Mouse (Mus musculus) adrenal gland, postnatal 4 days (tissue): ENCODE results near the gene Dgkd. TPM values are rescaled to one million over a fixed set of nuclear protein-coding genes. Genes with fewer than 3 reads are reported as not detected.
A peak's percentile ranks its signal among the peaks of the same experiment; 100 is the strongest.

Source experiments
- DNase-seq, 2 experiments: peaks; one replicate each; pipeline ENCODE4 v3.0.0; 2021 to 2022; ENCODE audit warnings: low spot score in 2 of 2, mixed read lengths in 2 of 2
- total RNA-seq, 2 experiments: library from RNA; stranded (reverse); gene quantifications; 2 replicates each; pipeline ENCODE4 v1.2.3; 2021

Dgkd gene
- total RNA-seq, 2 experiments from 2014 or later, result 63.1 to 64.2 TPM

GRCm38 (mm10) chr1:87924888-87925287 lies 71.8 kb downstream of the Dgkd start:
- DNase-seq, result no peak

- DNase-seq, result peak in 1 of 2 experiments; percentile 21
Measured at GRCm38 (mm10) chr1:87929730-87930129, 76.6 kb downstream of the Dgkd start.

DNA sequence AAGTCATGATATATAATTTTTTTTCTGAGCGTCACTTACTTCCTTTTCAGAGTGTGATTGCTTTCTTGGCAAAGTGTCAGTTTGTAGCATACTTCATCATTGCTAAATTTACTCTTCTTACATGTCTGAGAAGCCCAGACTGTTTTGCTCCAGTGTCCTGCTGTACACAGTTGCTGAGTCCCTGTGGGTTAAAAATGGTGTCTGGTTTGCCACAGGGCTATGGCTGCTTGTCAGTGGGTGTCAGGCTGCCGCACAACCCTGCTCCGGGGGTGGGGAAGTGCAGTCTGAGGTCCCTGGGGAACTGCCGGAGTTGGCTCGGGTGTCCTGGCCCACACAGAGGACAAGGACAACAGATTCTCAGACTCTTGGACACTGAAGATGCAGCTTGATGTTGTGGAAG lies 80.0 kb downstream of the Dgkd start:
- no peak for DNase-seq

DNA sequence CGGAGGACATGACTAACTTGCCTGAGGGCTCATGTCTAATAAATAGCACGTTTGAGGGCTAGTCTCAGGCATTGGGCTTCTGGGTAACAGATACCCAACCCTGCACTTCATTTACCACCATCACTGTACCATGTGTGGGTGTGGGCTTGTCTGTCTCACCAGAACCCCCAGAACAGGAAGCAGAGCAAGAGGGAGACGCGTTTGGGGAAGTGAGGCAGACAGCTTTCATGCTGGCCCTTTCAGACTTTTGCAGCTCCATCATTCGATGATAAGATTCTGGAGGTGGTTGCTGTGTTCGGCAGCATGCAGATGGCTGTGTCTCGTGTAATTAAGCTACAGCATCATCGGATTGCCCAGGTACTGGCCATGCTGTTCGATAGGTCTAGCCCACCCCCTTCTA lies 82.0 kb downstream of the Dgkd start:
- DNase-seq, result no peak

- no peak for DNase-seq
Measured at GRCm38 (mm10) chr1:87935546-87935945, 82.5 kb downstream of the Dgkd start.

- DNase-seq, result no peak
Measured at GRCm38 (mm10) chr1:87936075-87936474, 83.0 kb downstream of the Dgkd start.

DNA sequence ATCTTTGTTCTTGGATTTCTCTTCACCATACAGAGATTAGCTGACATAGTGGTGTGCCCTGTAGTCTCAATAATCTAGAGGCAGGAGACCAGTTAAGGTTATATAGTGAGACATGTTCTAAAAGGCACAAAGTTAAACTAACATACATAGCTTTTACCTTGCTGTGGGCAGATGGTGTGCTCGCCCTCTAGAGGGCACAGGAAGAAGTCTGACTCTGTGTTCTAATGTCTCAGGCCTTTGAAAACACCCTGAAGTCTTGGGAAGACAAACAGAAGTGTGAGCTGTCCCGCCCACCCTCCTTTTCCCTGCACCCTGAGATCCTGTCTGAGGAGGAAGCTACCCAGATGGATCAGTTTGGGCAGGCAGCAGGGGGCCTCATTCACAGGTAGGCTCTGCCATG lies 83.4 kb downstream of the Dgkd start:
- DNase-seq, result no peak

- DNase-seq, result no peak
Measured at GRCm38 (mm10) chr1:87941765-87942164, 88.7 kb downstream of the Dgkd start.

DNA sequence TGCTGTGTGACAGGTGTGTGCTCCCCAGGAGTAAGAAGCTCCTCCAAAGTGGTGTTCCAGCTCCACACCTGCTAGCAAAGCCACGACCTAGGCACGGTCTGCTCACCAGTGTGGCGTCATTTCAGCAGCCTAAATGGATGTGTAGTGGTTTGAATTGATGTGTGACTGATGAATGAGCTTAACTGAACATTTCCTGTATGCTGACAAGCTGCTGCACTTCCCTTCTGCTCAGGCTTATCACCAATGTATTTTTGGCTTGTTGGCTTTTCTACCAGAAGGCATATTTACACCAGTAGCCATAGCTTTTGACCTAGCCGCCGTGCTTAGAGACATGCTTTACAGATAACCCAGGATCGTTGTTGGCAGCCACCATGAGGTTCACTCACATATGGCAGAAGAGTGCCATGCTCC lies 94.6 kb downstream of the Dgkd start:
- DNase-seq, result no peak

DNA sequence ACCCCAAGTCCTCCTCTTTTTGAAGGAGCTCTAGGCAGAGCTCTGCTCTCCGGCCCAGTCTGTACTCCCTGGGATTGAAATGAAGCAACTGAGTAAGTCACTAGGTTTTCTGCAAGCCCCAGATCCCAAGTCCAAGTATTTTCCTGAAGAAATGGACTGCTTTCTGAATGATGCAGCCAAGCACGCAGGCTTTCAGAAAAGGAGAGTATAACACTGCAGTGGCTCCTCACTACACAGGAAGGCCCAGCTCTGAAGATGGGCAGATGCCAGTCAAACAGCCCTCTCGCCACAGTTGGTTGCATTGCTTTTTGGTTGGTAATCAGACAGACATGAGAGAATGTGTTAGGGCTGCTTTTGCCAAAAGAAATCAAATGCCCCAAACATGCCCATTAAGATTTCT lies 98.6 kb downstream of the Dgkd start:
- no peak for DNase-seq

- no peak for DNase-seq
Measured at GRCm38 (mm10) chr1:87953073-87953472, 100.0 kb downstream of the Dgkd start.

DNA sequence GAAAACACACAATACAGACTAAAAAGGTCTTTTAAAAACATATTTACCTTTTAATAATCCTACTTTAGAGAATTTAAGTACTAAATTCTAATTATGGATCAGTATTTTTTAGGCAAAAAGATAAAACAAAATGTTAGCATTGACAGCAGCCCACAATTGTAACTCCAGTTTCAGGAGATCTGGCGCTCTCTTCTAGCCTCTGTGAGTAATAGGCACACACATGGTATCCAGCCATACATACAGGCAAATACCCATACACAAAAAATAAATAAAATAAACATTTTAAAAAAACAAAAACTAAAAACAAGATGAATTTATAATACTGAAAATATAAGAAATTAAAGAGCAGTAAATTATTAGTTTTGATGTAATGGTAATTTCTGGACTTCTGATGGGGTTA lies 105.8 kb downstream of the Dgkd start:
- no peak for DNase-seq

GRCm38 (mm10) chr1:87959532-87959931 lies 106.4 kb downstream of the Dgkd start:
- DNase-seq, result no peak

DNA sequence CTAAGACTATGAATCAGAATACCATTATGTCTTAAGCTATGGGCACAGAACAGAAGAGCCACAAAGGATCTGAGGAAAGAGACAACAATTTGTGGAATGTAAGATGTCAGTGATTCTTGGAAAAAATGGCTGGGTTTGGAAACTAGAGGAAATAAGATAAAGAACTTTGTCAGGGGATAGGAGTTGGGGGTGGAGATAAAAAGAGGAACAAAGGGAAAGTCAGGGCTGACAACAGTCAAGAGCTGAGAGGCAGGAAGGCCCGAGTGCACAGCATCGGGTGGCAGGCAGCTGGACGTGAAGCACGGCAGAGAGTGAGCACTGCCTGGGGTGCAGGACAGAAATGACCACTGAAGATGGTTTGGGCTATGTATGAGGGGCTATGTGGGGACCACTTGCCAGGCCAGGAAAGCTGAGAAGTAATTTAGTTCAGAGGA lies 106.9 kb downstream of the Dgkd start:
- no peak for DNase-seq

- DNase-seq, result no peak
Measured at GRCm38 (mm10) chr1:87960752-87961151, 107.7 kb downstream of the Dgkd start.

- no peak for DNase-seq
Measured at GRCm38 (mm10) chr1:87961459-87962167, 108.5 kb downstream of the Dgkd start.

DNA sequence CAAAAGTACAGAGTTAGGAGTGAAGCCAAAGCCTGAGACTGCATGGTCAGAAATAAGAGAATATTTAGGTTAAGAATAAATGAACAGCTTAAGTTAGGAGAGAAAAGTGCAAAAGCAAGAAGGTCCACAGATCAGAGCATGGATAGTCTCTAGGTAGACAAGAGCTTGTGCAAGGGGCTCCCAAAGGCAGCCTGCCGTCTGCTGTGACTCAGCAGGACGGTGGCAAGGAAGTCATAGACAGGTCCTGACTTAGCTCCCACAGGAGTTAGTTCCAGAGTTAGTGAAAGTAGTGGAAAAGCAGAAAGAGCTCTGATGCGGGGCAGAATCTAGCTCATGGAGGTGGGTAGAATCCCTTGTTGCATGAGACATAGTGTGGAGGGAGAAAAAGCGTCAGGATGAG lies 117.3 kb downstream of the Dgkd start:
- no peak for DNase-seq

DNA sequence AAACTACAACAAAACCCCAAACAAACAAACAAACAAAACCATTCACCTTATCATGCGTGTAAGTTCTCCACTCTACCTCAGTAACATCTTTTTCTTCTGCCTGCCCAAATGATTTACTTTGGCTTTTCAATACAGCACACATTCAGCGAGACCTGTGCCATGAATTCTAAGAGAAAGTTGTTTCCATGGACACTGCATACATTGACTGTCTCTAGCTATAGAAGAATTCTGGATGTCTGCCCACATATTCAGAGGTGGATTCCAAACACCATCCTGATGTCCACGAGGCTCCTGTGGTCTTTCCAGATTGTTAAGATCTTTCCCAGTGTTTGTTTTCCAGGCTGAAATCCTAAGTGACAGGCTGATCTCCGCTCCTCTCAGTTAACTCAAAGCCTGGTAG lies 129.2 kb downstream of the Dgkd start:
- no peak for DNase-seq

DNA sequence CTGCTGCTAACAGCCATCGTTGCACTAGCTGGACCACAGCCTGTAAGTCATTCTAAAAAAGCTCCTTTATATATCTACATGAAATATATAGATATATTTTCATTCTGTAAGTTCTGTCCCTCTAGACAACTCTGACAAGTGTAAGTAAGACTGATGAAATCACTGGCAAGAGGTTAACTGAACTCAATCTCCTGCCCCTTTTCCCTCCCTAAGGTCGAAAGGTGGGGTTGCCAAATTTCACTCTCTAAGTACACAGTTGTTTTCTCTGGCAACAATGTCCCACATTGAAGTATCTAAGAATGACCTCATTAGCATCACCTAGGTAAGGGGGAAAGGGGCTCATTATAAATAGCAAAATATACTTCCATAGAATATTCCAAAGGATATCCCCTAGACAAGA lies 139.6 kb downstream of the Dgkd start:
- DNase-seq, result no peak
